Mouse (Mus musculus) cerebellum, adult 2 months (tissue): ENCODE measurements around the gene Afap1. TPM values are rescaled to one million over a fixed set of nuclear protein-coding genes. Genes with fewer than 3 reads are reported as not detected.

ENCODE experiments used
- DNase-seq, 2 experiments: peaks; one replicate each; pipeline ENCODE4 v3.0.0; 2021
- H3K27ac ChIP-seq: fragments of 200-500 bp; 2 replicates; pipeline ENCODE4 v1.5.1; 2012; ENCODE audit warnings: low read length, control low read depth, inconsistent platforms; ENCODE audit not compliant: insufficient read depth
- H3K27me3 ChIP-seq: fragments of 200-500 bp; 2 replicates; pipeline ENCODE4 v1.6.1; 2012; ENCODE audit warnings: inconsistent platforms, mild to moderate bottlenecking, low read length, moderate library complexity; ENCODE audit not compliant: control insufficient read depth, insufficient read depth
- H3K4me1 ChIP-seq: fragments of 200-500 bp; 2 replicates; pipeline ENCODE4 v1.6.1; 2011; ENCODE audit warnings: low read length; ENCODE audit not compliant: control insufficient read depth, insufficient read depth
- H3K4me3 ChIP-seq: fragments of 200-500 bp; replicated peaks from 2 replicates; pipeline ENCODE3; 2011; ENCODE audit warnings: mild to moderate bottlenecking, low read depth, low read length, control low read depth; ENCODE audit not compliant: insufficient read depth
- CTCF ChIP-seq: fragments of 200-500 bp; IDR thresholded peaks from 2 replicates; pipeline ENCODE4 v1.5.1; 2011; ENCODE audit warnings: low read depth, mild to moderate bottlenecking, control low read depth, low read length, moderate library complexity, borderline replicate concordance; ENCODE audit not compliant: insufficient read depth
- POLR2A ChIP-seq: fragments of 200-500 bp; IDR thresholded peaks from 2 replicates; pipeline ENCODE4 v1.6.1; 2011; ENCODE audit warnings: low read length, control low read depth, borderline replicate concordance; ENCODE audit not compliant: insufficient read depth
- WGBS: fragments of 180-500 bp; shearing (Covaris S2); methylation state at CpG from one replicate; pipeline ENCODE4 v1.1.7; 2018; 5-methylcytosine and 5-hydroxymethylcytosine counted together
- polyA plus RNA-seq: library from polyadenylated mRNA; depleted of rRNA; stranded (reverse); fragments of >200 nt; gene quantifications from 2 replicates; pipeline ENCODE4 v1.2.3, GENCODE M21; 2012

Gene Afap1
- polyA plus RNA-seq, 1 experiment = 13.6 TPM

DNA sequence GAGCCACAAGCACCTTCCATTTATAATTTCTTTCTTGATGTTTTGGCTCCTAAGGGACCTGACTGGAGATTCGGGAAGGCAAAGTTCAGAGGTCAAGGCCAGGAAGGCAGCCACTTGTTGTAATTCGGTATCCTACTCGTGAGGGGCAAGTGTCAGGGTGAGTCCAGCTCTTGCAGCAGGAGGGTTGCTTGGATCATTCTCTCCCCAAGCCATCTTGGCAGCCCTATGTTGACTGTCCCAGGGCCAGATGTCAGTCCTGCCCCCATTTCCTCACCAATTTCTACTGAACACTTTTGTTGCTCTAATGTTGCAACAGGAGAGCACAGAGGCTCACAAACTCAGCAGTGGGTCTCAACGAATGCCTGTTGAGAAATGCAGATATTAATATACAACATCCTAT is 5.0 kb downstream of the Afap1 start:
- H3K27ac ChIP-seq = no peak overlapping the region
- 62% methylated on average over 4 of the region's 4 CpGs for WGBS
- DNase-seq = no peak
- H3K27me3 ChIP-seq = no peaks in the 10 kb centered on the region
- no peaks in the 10 kb centered on the region; the same call in 1 of the 2 replicates for H3K4me1 ChIP-seq
- TF ChIP-seq POLR2A (no peak), CTCF (no peak)
- no peak overlapping the region for H3K4me3 ChIP-seq

DNA sequence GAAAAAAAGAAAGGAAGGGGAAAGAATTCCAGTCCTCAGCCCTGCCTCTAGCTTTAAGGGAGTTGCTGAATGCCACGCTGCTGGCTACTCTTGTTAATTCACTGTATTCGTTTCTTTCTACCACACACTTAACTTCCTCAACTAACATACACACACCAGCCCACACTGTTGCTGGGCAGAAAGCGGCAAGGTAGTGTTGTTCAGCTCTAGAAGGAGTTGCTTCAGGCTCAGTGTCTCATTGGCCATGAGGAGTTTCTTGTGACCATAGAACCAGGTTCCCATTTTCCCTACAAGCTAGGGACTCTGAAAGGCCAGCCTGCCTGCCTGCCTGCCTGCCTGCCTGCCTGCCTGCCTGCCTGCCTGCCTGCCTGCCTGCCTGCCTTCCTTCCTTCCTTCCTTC is 5.9 kb downstream of the Afap1 start:
- TF ChIP-seq CTCF (no peak), POLR2A (no peak)
- H3K4me3 ChIP-seq = no peak overlapping the region
- no peaks in the 10 kb centered on the region for H3K27me3 ChIP-seq
- no peak overlapping the region for H3K27ac ChIP-seq
- DNase-seq = no peak
- H3K4me1 ChIP-seq = no peaks in the 10 kb centered on the region; the same call in 1 of the 2 replicates
- 95% methylated on average over 3 of the region's 3 CpGs for WGBS

GRCm38 (mm10) chr5:35900401-35901225 is 7.5 kb downstream of the Afap1 start:
- no peaks in the 10 kb centered on the region for H3K27me3 ChIP-seq
- TF ChIP-seq POLR2A (no peak), CTCF (no peak)
- no peak overlapping the region for H3K4me3 ChIP-seq
- DNase-seq = no peak
- H3K27ac ChIP-seq = no peak overlapping the region
- no peaks in the 10 kb centered on the region; the same call in 1 of the 2 replicates for H3K4me1 ChIP-seq
- WGBS = 78% methylated on average over 10 of the region's 10 CpGs

DNA sequence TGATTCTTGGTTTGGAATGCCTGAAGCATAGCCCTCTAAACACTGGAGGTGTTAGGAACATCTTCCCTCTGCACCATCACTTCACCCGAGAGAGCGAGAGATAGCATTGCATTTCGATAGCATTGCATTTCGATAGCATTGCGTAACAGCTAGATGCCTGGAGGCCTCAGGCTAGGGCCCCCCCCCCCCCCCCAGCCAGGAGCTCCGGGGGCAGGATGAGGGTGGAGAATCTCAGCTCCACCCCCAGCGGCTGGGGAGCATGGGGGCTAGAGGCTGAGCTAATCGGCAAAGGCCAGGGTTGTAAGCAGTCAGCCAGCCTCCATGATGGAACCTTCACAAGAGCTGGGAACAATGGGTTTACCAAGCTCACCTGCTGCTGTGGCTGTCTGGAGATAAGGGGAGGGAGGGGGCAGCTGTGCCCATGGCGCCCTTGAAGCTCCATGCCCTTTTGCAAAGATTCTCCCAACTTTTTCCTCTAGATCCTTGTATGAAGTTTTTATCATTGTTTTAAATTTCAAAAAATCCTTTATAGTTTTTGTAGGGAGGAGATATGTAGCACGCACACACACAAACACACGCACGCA is 8.2 kb downstream of the Afap1 start:
- 76% methylated on average over 12 of the region's 12 CpGs for WGBS
- Histone ChIP-seq H3K27me3 (no peaks in the 10 kb centered on the region), H3K27ac (no peak overlapping the region), H3K4me3 (no peak overlapping the region), H3K4me1 (no peaks in the 10 kb centered on the region; the same call in 1 of the 2 replicates)
- no peak for DNase-seq
- TF ChIP-seq CTCF (no peak), POLR2A (no peak)

GRCm38 (mm10) chr5:35903456-35903855 is 10.3 kb downstream of the Afap1 start:
- WGBS = 84% methylated on average over 8 of the region's 8 CpGs
- Histone ChIP-seq H3K4me3 (no peak overlapping the region), H3K4me1 (peaks cover 8% of the 10 kb centered on the region), H3K27me3 (no peaks in the 10 kb centered on the region), H3K27ac (no peak overlapping the region)
- no peak for TF ChIP-seq CTCF
- no peak for TF ChIP-seq POLR2A
- DNase-seq = no peak

GRCm38 (mm10) chr5:35905283-35905682 is 12.2 kb downstream of the Afap1 start:
- DNase-seq = no peak
- TF ChIP-seq CTCF (no peak), POLR2A (no peak)
- H3K4me1 ChIP-seq = peaks cover 24% of the 10 kb centered on the region
- no peak overlapping the region for H3K4me3 ChIP-seq
- no peaks in the 10 kb centered on the region for H3K27me3 ChIP-seq
- no peak overlapping the region for H3K27ac ChIP-seq
- 49% methylated on average over 8 of the region's 8 CpGs for WGBS

- Histone ChIP-seq H3K27me3 (no peaks in the 10 kb centered on the region), H3K4me3 (no peak overlapping the region), H3K27ac (no peak overlapping the region), H3K4me1 (peaks cover 24% of the 10 kb centered on the region)
- no peak for TF ChIP-seq CTCF
- no peak for TF ChIP-seq POLR2A
- DNase-seq = no peak
- 93% methylated on average over 4 of the region's 4 CpGs for WGBS
Observed at GRCm38 (mm10) chr5:35907090-35907489, 14.0 kb downstream of the Afap1 start.
